Mouse (Mus musculus) central nervous system, embryonic 18 days (tissue): ENCODE results near the gene Il5ra. TPM values are rescaled to one million over a fixed set of nuclear protein-coding genes. Genes with fewer than 3 reads are reported as not detected.

Experiments
- polyA plus RNA-seq: library from polyadenylated mRNA; depleted of rRNA; stranded (reverse); fragments of >200 nt; gene quantifications from 2 replicates; pipeline ENCODE4 v1.2.3, GENCODE M21; 2012; rRNA removed

The Il5ra gene
- polyA plus RNA-seq = 0.04 TPM in 1 of 2 replicates, not detected in the other

GRCm38 (mm10) chr6:106748887-106749388 lies at the start of gene Il5ra:
TSS of gene Il5ra (minus strand) at chr6:106749037.

GRCm38 (mm10) chr6:106768640-106769289 lies 19.9 kb upstream of the Il5ra start, which contains the start of gene Trnt1:
TSS of gene Trnt1 (plus strand) at chr6:106769120.

Other genes with a start within 250 kb of the Il5ra start
- 32.2 and 36.6 TPM in 2 replicates for gene Trnt1, start 20.1 kb upstream of the Il5ra start, polyA plus RNA-seq
- 32.5 and 36.4 TPM in 2 replicates for gene Crbn, start 51.0 kb upstream of the Il5ra start, polyA plus RNA-seq